In the genomic region with DNA sequence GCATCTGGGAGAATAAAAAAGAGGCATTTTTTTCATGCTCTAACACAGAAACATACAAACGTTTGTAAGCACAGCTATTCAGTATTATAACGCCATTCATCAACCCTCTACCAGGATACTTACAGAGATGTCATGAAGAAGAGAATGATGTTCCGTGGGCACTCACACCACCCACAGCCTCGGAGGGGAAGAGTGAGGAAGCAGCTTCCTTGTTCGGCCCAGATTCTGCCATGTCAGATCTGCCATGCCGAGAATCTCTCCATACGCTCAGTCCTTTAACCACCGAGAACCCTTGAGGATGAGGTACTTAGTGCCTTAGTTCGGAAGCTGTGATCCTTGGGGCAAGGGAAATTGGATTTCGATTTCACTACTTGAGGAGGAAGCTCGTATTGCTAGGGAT, we compare ENCODE assay signal across 8 mouse cellular contexts. TPM values are rescaled to one million over a fixed set of nuclear protein-coding genes. Genes with fewer than 3 reads are reported as not detected.
DNase-seq lines count a peak whose midpoint lies in the region; ATAC-seq and TF ChIP-seq lines count a peak whose summit lies in the region.

A gene (minus strand): TSS at position 367 of the 400 bp plus-strand sequence.

- H3K4me3 ChIP-seq in bone marrow, adult 2 months (replicated peaks; ENCODE audit: control insufficient read depth, low read depth, low read length): no peak within 1 kb of the TSS

- no peak for TF ChIP-seq POLR2A in bone marrow, adult 2 months (IDR thresholded peaks at IDR 0.05; ENCODE audit: borderline replicate concordance, control insufficient read depth, low read depth, low read length)

- 61% methylated on average over 11 of the region's 11 CpGs for WGBS in bone marrow, adult 2 months

- no peak for ATAC-seq in neutrophil, adult 5-6 weeks (ENCODE audit: extremely low read depth, insufficient number of reproducible peaks, low FRiP score, poor library complexity, severe bottlenecking)
- no peak for ATAC-seq in cerebellum, adult (ENCODE audit: insufficient number of reproducible peaks, low FRiP score, low TSS enrichment)

- peaks cover 1% of the 10 kb centered on the region; the same call in 1 of the 2 replicates for H3K4me1 ChIP-seq in bone marrow, adult 2 months (ENCODE audit: control insufficient read depth, insufficient read depth, low read length)

- H3K27ac ChIP-seq in bone marrow, adult 2 months (ENCODE audit: control insufficient read depth, insufficient read depth, low read depth, low read length, poor library complexity): peak within 1 kb of the TSS; percentile 26; the same call in 1 of the 2 replicates

- TF ChIP-seq CTCF in bone marrow, adult 2 months (IDR thresholded peaks at IDR 0.05; ENCODE audit: control insufficient read depth, insufficient read depth, low read length): no peak

- DNase-seq in left cerebral cortex, adult 18-20 months (ENCODE audit: low spot score in 2 of 2): peak; percentile 23 to 49
- DNase-seq in left cerebral cortex, adult 11 months (ENCODE audit: low spot score): no peak
- DNase-seq in gastrocnemius, postnatal 25 days: no peak
- DNase-seq in left cerebral cortex, adult 8-10 months (ENCODE audit: low spot score in 2 of 2): no peak
- no peak for DNase-seq in right cerebral cortex, postnatal 14 days

RNA-seq across cellular contexts. Expression of the gene that starts here (rescaled TPM):
- total RNA-seq in left cerebral cortex, adult 18-20 months (2021): 10 to 100 TPM; 54.0 to 66.9 TPM
- polyA plus RNA-seq in bone marrow, adult 2 months (2011; ENCODE audit: insufficient read depth, insufficient read length, low replicate concordance, missing spikeins): 19.3 and 28.5 TPM in 2 replicates
- 10 to 100 TPM; 20.4 to 20.9 TPM for total RNA-seq in gastrocnemius, postnatal 25 days (2021)
- total RNA-seq in left cerebral cortex, adult 8-10 months (2022): 10 to 100 TPM; 55.3 to 67.9 (median 64.0) TPM
- total RNA-seq in neutrophil, adult 5-6 weeks (2017): 92.8 and 95.4 TPM in 2 replicates

Comparison
In these comparisons a context has a peak if more than half of its experiments do, and no peak if none do; other contexts are left out.
1. DNase-seq: peak in left cerebral cortex, adult 18-20 months (2 of 2); none in left cerebral cortex, adult 11 months (single experiment), gastrocnemius, postnatal 25 days (single experiment), left cerebral cortex, adult 8-10 months (0 of 2) and right cerebral cortex, postnatal 14 days (single experiment).